Mouse (Mus musculus): ENCODE results near the gene Kcnmb2. TPM values are rescaled to one million over a fixed set of nuclear protein-coding genes. Genes with fewer than 3 reads are reported as not detected.
A peak's percentile ranks its signal among the peaks of the same experiment; 100 is the strongest.

The Kcnmb2 gene
- polyA plus RNA-seq, 1 experiment from 2014 or later: 3.7 TPM

- no peak for ATAC-seq
- H3K4me3 ChIP-seq (ENCODE audit: low read depth, low read length): no peak overlapping the region
- no peak overlapping the region for H3K9ac ChIP-seq (ENCODE audit: low read length)
- no peaks in the 10 kb centered on the region for H3K36me3 ChIP-seq (ENCODE audit: control insufficient read depth, insufficient read depth, low read length)
- H3K9me3 ChIP-seq (replicated peaks; ENCODE audit: control insufficient read depth, low read length): no peaks in the 10 kb centered on the region
- DNase-seq (ENCODE audit: low spot score): no peak
- H3K27ac ChIP-seq (ENCODE audit: low read depth, low read length): no peak overlapping the region
- WGBS: 19% methylated on average over 3 of the region's 3 CpGs
- no peaks in the 10 kb centered on the region for H3K27me3 ChIP-seq (replicated peaks; ENCODE audit: control insufficient read depth, insufficient read depth, low read length)
- no peak overlapping the region for H3K4me2 ChIP-seq (ENCODE audit: low read length)
- 0 out of 2 replicates have a peak, but pooled peaks cover 3% of the 10 kb centered on the region for H3K4me1 ChIP-seq (ENCODE audit: control insufficient read depth, insufficient read depth, low read length)
Observed at GRCm38 (mm10) chr3:31979661-31980060, 77.4 kb downstream of the Kcnmb2 start.

GRCm38 (mm10) chr3:31982444-31982843 is 80.1 kb downstream of the Kcnmb2 start:
- Histone ChIP-seq H3K4me2 (ENCODE audit: low read length) (no peak overlapping the region), H3K9ac (ENCODE audit: low read length) (no peak overlapping the region), H3K27me3 (replicated peaks; ENCODE audit: control insufficient read depth, insufficient read depth, low read length) (no peaks in the 10 kb centered on the region), H3K27ac (ENCODE audit: low read depth, low read length) (no peak overlapping the region), H3K9me3 (replicated peaks; ENCODE audit: control insufficient read depth, low read length) (no peaks in the 10 kb centered on the region), H3K36me3 (ENCODE audit: control insufficient read depth, insufficient read depth, low read length) (no peaks in the 10 kb centered on the region), H3K4me1 (ENCODE audit: control insufficient read depth, insufficient read depth, low read length) (0 out of 2 replicates have a peak, but pooled peaks cover 3% of the 10 kb centered on the region), H3K4me3 (ENCODE audit: low read depth, low read length) (no peak overlapping the region)
- ATAC-seq: peak; percentile 52; the same call in 1 of the 2 replicates
- WGBS: 40% methylated on average over 5 of the region's 5 CpGs
- DNase-seq (ENCODE audit: low spot score): peak; percentile 23

DNA sequence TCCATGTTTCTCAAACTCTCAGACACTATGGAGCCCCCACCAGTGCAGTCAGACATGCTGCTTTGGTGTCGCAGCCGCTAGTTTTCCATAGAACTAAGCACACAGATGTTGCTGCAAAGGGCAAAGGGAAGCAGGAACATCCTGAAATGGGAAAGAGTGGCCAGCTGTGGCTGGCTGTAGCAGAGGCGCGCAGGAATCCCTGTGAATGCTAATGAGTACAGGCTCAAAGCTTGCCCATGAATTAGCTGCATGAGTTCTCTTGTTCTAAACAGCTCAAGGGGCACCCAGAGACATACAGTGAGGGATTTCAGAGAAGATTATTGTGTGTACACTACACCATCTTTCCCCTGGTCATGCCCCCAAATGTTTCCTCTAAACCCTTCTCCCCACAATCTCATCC is 82.8 kb downstream of the Kcnmb2 start:
- H3K9me3 ChIP-seq (replicated peaks; ENCODE audit: control insufficient read depth, low read length): no peaks in the 10 kb centered on the region
- no peak overlapping the region for H3K4me3 ChIP-seq (ENCODE audit: low read depth, low read length)
- 58% methylated on average over 4 of the region's 4 CpGs for WGBS
- H3K27me3 ChIP-seq (replicated peaks; ENCODE audit: control insufficient read depth, insufficient read depth, low read length): no peaks in the 10 kb centered on the region
- H3K4me2 ChIP-seq (ENCODE audit: low read length): no peak overlapping the region
- H3K36me3 ChIP-seq (ENCODE audit: control insufficient read depth, insufficient read depth, low read length): no peaks in the 10 kb centered on the region
- DNase-seq (ENCODE audit: low spot score) (peak; percentile 12), ATAC-seq (no peak)
- H3K9ac ChIP-seq (ENCODE audit: low read length): no peak overlapping the region
- no peak overlapping the region for H3K27ac ChIP-seq (ENCODE audit: low read depth, low read length)
- H3K4me1 ChIP-seq (ENCODE audit: control insufficient read depth, insufficient read depth, low read length): 0 out of 2 replicates have a peak, but pooled peaks cover 3% of the 10 kb centered on the region

- no peak overlapping the region for H3K27ac ChIP-seq (ENCODE audit: low read depth, low read length)
- no peak overlapping the region for H3K9ac ChIP-seq (ENCODE audit: low read length)
- H3K4me2 ChIP-seq (ENCODE audit: low read length): no peak overlapping the region
- H3K4me3 ChIP-seq (ENCODE audit: low read depth, low read length): no peak overlapping the region
- ATAC-seq (no peak), DNase-seq (ENCODE audit: low spot score) (no peak)
- no peaks in the 10 kb centered on the region for H3K36me3 ChIP-seq (ENCODE audit: control insufficient read depth, insufficient read depth, low read length)
- H3K4me1 ChIP-seq (ENCODE audit: control insufficient read depth, insufficient read depth, low read length): no peaks in the 10 kb centered on the region
- H3K27me3 ChIP-seq (replicated peaks; ENCODE audit: control insufficient read depth, insufficient read depth, low read length): no peaks in the 10 kb centered on the region
- H3K9me3 ChIP-seq (replicated peaks; ENCODE audit: control insufficient read depth, low read length): no peaks in the 10 kb centered on the region
- WGBS: 82% methylated on average over 5 of the region's 5 CpGs
Observed at GRCm38 (mm10) chr3:31991526-31992045, 89.3 kb downstream of the Kcnmb2 start.

DNA sequence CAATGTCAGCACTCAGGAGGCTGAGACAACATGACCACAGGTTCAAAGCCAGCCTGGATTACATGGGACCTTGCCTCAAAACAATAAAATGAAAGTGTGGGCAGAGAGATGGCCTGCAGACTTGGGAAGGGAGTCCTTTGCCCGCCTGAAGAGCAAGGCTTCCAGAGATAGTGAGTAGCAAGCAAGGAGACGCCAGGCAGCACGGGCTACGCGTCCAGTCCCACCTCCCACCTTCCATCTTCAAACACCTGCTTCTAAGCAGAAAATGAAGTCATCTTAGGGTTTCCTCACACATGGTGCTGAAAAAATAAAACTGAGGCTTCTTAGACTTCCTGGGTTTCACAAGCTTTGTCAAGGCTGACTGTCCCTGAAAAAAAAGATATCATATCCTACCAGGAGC is 109.3 kb downstream of the Kcnmb2 start:
- DNase-seq (ENCODE audit: low spot score): no peak
- no peaks in the 10 kb centered on the region for H3K27me3 ChIP-seq (replicated peaks; ENCODE audit: control insufficient read depth, insufficient read depth, low read length)
- no peaks in the 10 kb centered on the region for H3K36me3 ChIP-seq (ENCODE audit: control insufficient read depth, insufficient read depth, low read length)
- no peak for ATAC-seq
- no peak overlapping the region for H3K4me2 ChIP-seq (ENCODE audit: low read length)
- no peak overlapping the region for H3K27ac ChIP-seq (ENCODE audit: low read depth, low read length)
- H3K9ac ChIP-seq (ENCODE audit: low read length): no peak overlapping the region
- H3K4me1 ChIP-seq (ENCODE audit: control insufficient read depth, insufficient read depth, low read length): no peaks in the 10 kb centered on the region
- H3K4me3 ChIP-seq (ENCODE audit: low read depth, low read length): no peak overlapping the region
- 88% methylated on average over 5 of the region's 5 CpGs for WGBS
- no peaks in the 10 kb centered on the region for H3K9me3 ChIP-seq (replicated peaks; ENCODE audit: control insufficient read depth, low read length)

GRCm38 (mm10) chr3:32012205-32012931 is 110.1 kb downstream of the Kcnmb2 start:
- Histone ChIP-seq H3K4me1 (ENCODE audit: control insufficient read depth, insufficient read depth, low read length) (no peaks in the 10 kb centered on the region), H3K4me3 (ENCODE audit: low read depth, low read length) (no peak overlapping the region), H3K4me2 (ENCODE audit: low read length) (no peak overlapping the region), H3K27ac (ENCODE audit: low read depth, low read length) (no peak overlapping the region), H3K27me3 (replicated peaks; ENCODE audit: control insufficient read depth, insufficient read depth, low read length) (no peaks in the 10 kb centered on the region), H3K36me3 (ENCODE audit: control insufficient read depth, insufficient read depth, low read length) (no peaks in the 10 kb centered on the region), H3K9ac (ENCODE audit: low read length) (no peak overlapping the region), H3K9me3 (replicated peaks; ENCODE audit: control insufficient read depth, low read length) (no peaks in the 10 kb centered on the region)
- DNase-seq (ENCODE audit: low spot score) (peak; percentile 16), ATAC-seq (no peak)
- 75% methylated on average over 12 of the region's 12 CpGs for WGBS

- ATAC-seq: no peak
- no peak overlapping the region for H3K4me2 ChIP-seq (ENCODE audit: low read length)
- H3K27ac ChIP-seq (ENCODE audit: low read depth, low read length): no peak overlapping the region
- no peaks in the 10 kb centered on the region for H3K36me3 ChIP-seq (ENCODE audit: control insufficient read depth, insufficient read depth, low read length)
- WGBS: 91% methylated on average over 6 of the region's 6 CpGs
- H3K27me3 ChIP-seq (replicated peaks; ENCODE audit: control insufficient read depth, insufficient read depth, low read length): no peaks in the 10 kb centered on the region
- H3K4me3 ChIP-seq (ENCODE audit: low read depth, low read length): no peak overlapping the region
- DNase-seq (ENCODE audit: low spot score): no peak
- no peak overlapping the region for H3K9ac ChIP-seq (ENCODE audit: low read length)
- no peaks in the 10 kb centered on the region for H3K4me1 ChIP-seq (ENCODE audit: control insufficient read depth, insufficient read depth, low read length)
- no peaks in the 10 kb centered on the region for H3K9me3 ChIP-seq (replicated peaks; ENCODE audit: control insufficient read depth, low read length)
Observed at GRCm38 (mm10) chr3:32020981-32021380, 118.7 kb downstream of the Kcnmb2 start.

DNA sequence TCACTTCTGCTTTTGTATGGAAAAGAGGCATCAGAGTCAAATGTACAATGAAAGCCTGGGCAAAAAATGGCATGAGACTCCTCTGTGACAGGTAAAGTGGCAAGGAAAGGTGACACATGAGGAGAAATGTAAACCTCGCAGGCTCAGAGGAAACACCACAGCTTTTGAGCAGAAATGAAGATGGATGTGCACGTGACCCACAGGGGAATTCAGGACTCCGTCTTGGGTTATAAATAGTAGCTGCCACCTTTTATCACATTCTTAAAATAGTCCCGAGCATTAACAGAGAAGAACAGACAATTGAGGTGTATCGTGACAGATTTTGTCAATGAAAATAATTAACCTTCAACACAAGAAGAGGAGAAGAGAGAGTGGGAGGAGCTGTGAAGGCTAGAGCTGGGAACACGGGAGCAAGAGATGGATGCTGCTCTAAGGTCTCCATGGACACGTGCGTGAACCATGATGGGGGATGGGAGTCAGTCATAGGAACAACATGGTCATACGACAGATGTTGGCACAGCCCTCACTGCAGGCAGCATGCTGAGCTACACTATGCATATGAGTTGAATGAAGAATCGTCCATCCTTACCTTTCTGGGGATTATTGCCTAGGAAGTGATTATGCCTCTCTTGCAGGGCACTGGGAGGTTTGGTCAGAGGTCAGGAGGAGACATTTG is 127.2 kb downstream of the Kcnmb2 start:
- 80% methylated on average over 10 of the region's 10 CpGs for WGBS
- no peak overlapping the region for H3K27ac ChIP-seq (ENCODE audit: low read depth, low read length)

DNA sequence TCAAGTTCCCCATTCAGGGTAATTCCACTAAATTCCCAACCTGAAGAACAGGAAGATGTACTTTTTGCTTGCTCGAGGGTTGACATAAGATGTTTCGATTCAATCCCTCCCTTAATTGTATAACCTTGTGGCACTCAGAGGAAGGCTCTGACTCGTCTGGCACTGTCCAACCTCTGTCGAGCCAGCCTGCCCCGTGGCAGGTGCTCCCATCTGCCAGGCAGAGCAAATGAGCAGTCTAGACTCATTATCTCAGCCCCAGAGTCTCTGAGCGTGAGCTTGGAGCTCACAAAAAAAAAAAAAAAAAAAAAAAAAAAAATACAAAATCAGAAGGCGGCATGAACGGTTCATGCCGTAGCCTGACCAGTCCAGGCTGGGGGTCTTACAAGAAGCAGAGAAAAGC is 130.1 kb downstream of the Kcnmb2 start:
- Histone ChIP-seq H3K9me3 (replicated peaks; ENCODE audit: control insufficient read depth, low read length) (no peaks in the 10 kb centered on the region), H3K27me3 (replicated peaks; ENCODE audit: control insufficient read depth, insufficient read depth, low read length) (no peaks in the 10 kb centered on the region), H3K36me3 (ENCODE audit: control insufficient read depth, insufficient read depth, low read length) (no peaks in the 10 kb centered on the region), H3K4me2 (ENCODE audit: low read length) (no peak overlapping the region), H3K27ac (ENCODE audit: low read depth, low read length) (no peak overlapping the region), H3K4me1 (ENCODE audit: control insufficient read depth, insufficient read depth, low read length) (no peaks in the 10 kb centered on the region), H3K4me3 (ENCODE audit: low read depth, low read length) (no peak overlapping the region), H3K9ac (ENCODE audit: low read length) (no peak overlapping the region)
- DNase-seq (ENCODE audit: low spot score) (peak; percentile 17), ATAC-seq (peak; percentile 61; the same call in 1 of the 2 replicates)
- whole genome bisulfite sequencing: 46% methylated on average over 9 of the region's 9 CpGs

More for the DNA sequence above, 127.2 kb downstream of the Kcnmb2 start:
- DNase-seq (ENCODE audit: low spot score) (no peak), ATAC-seq (no peak)
- H3K9ac ChIP-seq (ENCODE audit: low read length): no peak overlapping the region
- H3K36me3 ChIP-seq (ENCODE audit: control insufficient read depth, insufficient read depth, low read length): no peaks in the 10 kb centered on the region
- H3K27me3 ChIP-seq (replicated peaks; ENCODE audit: control insufficient read depth, insufficient read depth, low read length): no peaks in the 10 kb centered on the region
- no peaks in the 10 kb centered on the region for H3K4me1 ChIP-seq (ENCODE audit: control insufficient read depth, insufficient read depth, low read length)
- H3K4me2 ChIP-seq (ENCODE audit: low read length): no peak overlapping the region
- H3K9me3 ChIP-seq (replicated peaks; ENCODE audit: control insufficient read depth, low read length): no peaks in the 10 kb centered on the region
- H3K4me3 ChIP-seq (ENCODE audit: low read depth, low read length): no peak overlapping the region

Data from forebrain, embryonic 14.5 days (tissue).